Mouse (Mus musculus) C2C12 (cell line): ENCODE results near the gene Lin37.

Experiments used
- CTCF ChIP-seq: IDR thresholded peaks from one replicate; pipeline ENCODE4 v1.5.1; 2011; ENCODE audit not compliant: control insufficient read depth, insufficient read depth, insufficient read length
- MAX ChIP-seq: IDR thresholded peaks from one replicate; pipeline ENCODE4 v1.6.1; 2011; ENCODE audit warnings: mild to moderate bottlenecking, control low read depth

- TF ChIP-seq CTCF: no peak
- no peak for TF ChIP-seq MAX
These were observed 26.7 kb downstream of the Lin37 start for GRCm38 (mm10) chr7:30532931-30533330.
